Mouse (Mus musculus): ENCODE data around the gene Asah2.

GRCm38 (mm10) chr19:32069598-32069997 lies 38.4 kb downstream of the Asah2 start:
- no peak for TF ChIP-seq CTCF (IDR thresholded peaks at IDR 0.05; ENCODE audit: low read depth)
- no peak for TF ChIP-seq EP300 (optimal IDR thresholded peaks at IDR 0.05)

All from stomach, postnatal 0 days (tissue).